Mouse (Mus musculus) hindbrain, embryonic 11.5 days (tissue): ENCODE measurements around the gene Pold2. TPM values are rescaled to one million over a fixed set of nuclear protein-coding genes. Genes with fewer than 3 reads are reported as not detected.
A peak's percentile ranks its signal among the peaks of the same experiment; 100 is the strongest.

Source experiments
- ATAC-seq: fragments of 200-750 bp; cut with Nextera tagmentation; 2 replicates; pipeline ENCODE4 v1.8.0; 2017; ENCODE audit warnings: mild to moderate bottlenecking, moderate TSS enrichment, moderate library complexity; ENCODE audit not compliant: low FRiP score
- DNase-seq: peaks from one replicate; pipeline ENCODE4 v3.0.0-alpha.2; 2015; ENCODE audit warnings: low spot score
- H3K27ac ChIP-seq: fragments of 300-500 bp; sonication (generic); 2 replicates; pipeline ENCODE4 v1.5.1; 2014; ENCODE audit warnings: mild to moderate bottlenecking, low read depth, low read length
- H3K27me3 ChIP-seq: fragments of 300-500 bp; sonication (generic); 2 replicates; pipeline ENCODE4 v1.6.1; 2014; ENCODE audit warnings: mild to moderate bottlenecking, low read length, moderate library complexity, mixed read lengths; ENCODE audit not compliant: control insufficient read depth, insufficient read depth
- H3K36me3 ChIP-seq: fragments of 300-500 bp; sonication (generic); 2 replicates; pipeline ENCODE4 v1.6.1; 2014; ENCODE audit warnings: mild to moderate bottlenecking, low read length, moderate library complexity, mixed read lengths; ENCODE audit not compliant: control insufficient read depth, insufficient read depth
- H3K4me1 ChIP-seq: fragments of 300-500 bp; sonication (generic); replicated peaks from 2 replicates; pipeline ENCODE4 v1.6.1; 2014; ENCODE audit warnings: low read length, mixed read lengths; ENCODE audit not compliant: control insufficient read depth, insufficient read depth
- H3K4me2 ChIP-seq: fragments of 300-500 bp; sonication (generic); replicated peaks from 2 replicates; pipeline ENCODE4 v1.6.1; 2014; ENCODE audit warnings: mild to moderate bottlenecking, low read depth, low read length
- H3K4me3 ChIP-seq: fragments of 300-500 bp; sonication (generic); 2 replicates; pipeline ENCODE4 v1.5.1; 2014; ENCODE audit warnings: low read depth, low read length
- H3K9ac ChIP-seq: fragments of 300-500 bp; sonication (generic); 2 replicates; pipeline ENCODE4 v1.6.1; 2014; ENCODE audit warnings: low read depth, low read length
- H3K9me3 ChIP-seq: fragments of 300-500 bp; sonication (generic); 2 replicates; pipeline ENCODE4 v1.6.1; 2016; ENCODE audit warnings: low read length; ENCODE audit not compliant: control insufficient read depth
- WGBS: fragments of 180-500 bp; shearing (Covaris S2); extraction: QIAGEN DNeasy Blood & Tissue Kit; methylation state at CpG from one replicate; pipeline ENCODE4 v1.1.7; 2014; 5-methylcytosine and 5-hydroxymethylcytosine counted together
- polyA plus RNA-seq: library from polyadenylated mRNA; unstranded; fragments of >200 nt; fragmentation: Nextera tagmentation; extraction: Ambion mirVana; gene quantifications from 2 replicates; pipeline ENCODE4 v1.2.1, GENCODE M21; 2014

Gene Pold2
- 78.4 and 86.3 TPM in 2 replicates for polyA plus RNA-seq

DNA sequence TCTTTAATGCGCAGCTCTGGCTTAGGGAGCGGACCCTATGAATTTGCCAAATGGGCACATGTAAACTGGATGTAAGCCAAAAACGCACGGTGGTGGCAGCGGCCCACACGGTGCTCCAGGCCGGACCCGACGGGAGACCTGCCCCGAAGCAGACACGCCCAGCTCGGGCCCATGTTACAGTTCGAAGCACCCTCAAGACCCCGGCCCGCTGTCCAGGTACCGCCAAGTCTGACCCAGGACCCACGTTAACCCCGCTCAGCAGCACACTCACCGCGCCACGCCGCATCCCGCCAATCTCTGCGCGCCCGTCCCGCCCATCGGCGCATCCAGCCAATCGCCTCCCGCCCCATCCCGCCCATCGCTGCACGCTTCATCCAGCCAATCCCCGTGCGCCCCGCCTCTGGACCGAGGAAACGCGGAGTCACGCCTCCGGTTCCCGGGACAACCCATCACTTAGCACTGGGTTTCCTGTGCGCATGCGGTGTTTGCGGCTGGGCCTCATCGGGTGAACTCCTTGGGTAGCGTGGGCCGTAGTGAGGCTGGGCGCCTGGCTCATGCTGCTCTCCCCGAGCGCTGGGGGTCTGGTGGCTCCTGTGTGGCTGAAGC lies at the start of gene Pold2:
Pold2 (minus strand) TSS at position 372 of the 606 bp plus-strand sequence.
- Histone ChIP-seq H3K36me3 (no peaks in the 10 kb centered on the region), H3K4me1 (peaks cover 6% of the 10 kb centered on the region), H3K4me3 (peak within 1 kb of the TSS; percentile 60), H3K4me2 (peak within 1 kb of the TSS; percentile 67), H3K27me3 (no peaks in the 10 kb centered on the region), H3K27ac (peak within 1 kb of the TSS; percentile 82), H3K9me3 (no peaks in the 10 kb centered on the region), H3K9ac (peak within 1 kb of the TSS; percentile 64)
- peak; percentile 98 for DNase-seq
- under 1% methylated on average over 52 of the region's 52 CpGs for WGBS
- peak; percentile 99 for ATAC-seq

DNA sequence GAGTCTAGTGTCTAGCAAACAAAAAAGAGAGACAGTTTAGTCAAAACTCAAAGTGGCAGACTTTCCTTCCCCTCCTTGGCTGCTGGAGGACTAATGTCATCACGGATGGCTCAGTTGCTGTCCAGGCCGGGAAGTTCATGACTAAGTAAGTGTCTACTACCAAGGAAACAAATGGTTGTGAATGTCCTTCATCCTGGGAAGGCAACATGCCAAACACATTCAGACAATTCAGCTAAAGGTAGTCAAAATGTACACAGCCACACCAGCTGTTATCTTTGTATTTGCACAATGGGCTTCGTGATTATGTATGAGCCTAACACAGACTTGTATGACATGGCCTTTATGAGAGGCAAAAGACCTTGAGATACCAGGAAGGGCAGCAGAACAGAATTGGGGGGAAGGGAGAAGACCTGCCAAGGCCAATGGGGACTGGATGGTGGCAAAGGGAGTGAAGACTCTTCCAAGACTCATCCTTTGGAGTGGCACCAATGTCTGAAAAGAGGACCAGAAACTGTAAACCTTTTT lies 48.7 kb upstream of the Pold2 start:
- 81% methylated on average over 3 of the region's 3 CpGs for WGBS
- DNase-seq: no peak

DNA sequence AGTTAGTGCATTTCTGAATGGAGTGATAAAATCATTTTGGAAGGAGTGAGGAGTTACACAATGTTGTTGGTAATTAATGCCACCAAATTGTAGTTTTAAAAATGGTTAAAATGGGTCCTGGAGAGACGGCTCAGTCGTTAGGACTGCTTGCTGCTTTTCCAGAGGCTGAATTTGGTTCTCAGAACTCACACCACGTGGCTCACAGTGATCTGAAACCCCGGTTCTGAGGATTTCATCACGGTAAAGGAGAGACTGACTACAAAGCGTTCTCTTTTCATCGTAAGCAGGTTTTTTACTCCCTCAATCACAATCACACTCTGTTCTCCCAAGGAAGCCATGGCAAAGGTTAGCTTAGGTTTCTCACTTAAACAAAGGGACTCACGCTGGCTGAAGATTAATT lies 46.6 kb upstream of the Pold2 start:
- ATAC-seq (no peak), DNase-seq (no peak)
- Histone ChIP-seq H3K4me2 (no peak overlapping the region), H3K9me3 (no peaks in the 10 kb centered on the region), H3K27me3 (no peaks in the 10 kb centered on the region), H3K9ac (no peak overlapping the region), H3K36me3 (no peaks in the 10 kb centered on the region), H3K4me1 (no peaks in the 10 kb centered on the region), H3K27ac (no peak overlapping the region), H3K4me3 (no peak overlapping the region)
- 58% methylated on average over 8 of the region's 8 CpGs for WGBS

More for the DNA sequence above, 48.7 kb upstream of the Pold2 start:
- H3K4me3 ChIP-seq: no peak overlapping the region
- H3K9me3 ChIP-seq: no peaks in the 10 kb centered on the region
- H3K27me3 ChIP-seq: no peaks in the 10 kb centered on the region
- no peaks in the 10 kb centered on the region for H3K36me3 ChIP-seq
- no peaks in the 10 kb centered on the region for H3K4me1 ChIP-seq
- no peak overlapping the region for H3K9ac ChIP-seq
- no peak overlapping the region for H3K27ac ChIP-seq
- ATAC-seq: no peak
- H3K4me2 ChIP-seq: no peak overlapping the region

- WGBS: 36% methylated on average over 15 of the region's 17 CpGs
- no peak overlapping the region for H3K27ac ChIP-seq
Measured at GRCm38 (mm10) chr11:5920323-5920960, 42.4 kb upstream of the Pold2 start.

DNA sequence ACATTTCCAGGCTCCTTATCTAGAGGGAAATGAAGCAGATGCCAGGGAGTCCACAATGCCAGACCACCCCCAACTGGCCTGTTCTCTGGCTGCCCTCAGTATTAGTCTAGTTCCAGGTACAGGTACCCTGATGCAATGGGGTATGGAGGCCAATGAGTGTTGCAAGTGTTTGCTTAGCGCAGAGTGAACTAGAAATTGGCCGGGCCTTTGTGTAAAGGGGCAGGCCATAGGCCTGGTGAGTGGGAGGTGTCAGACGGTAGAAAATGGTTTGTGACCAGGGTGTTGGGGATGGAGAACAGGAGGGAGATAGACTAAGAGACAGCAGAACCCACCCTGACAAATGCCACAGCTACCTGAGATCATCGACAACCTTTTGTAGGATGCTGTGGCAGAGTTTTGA lies 41.5 kb upstream of the Pold2 start:
- Histone ChIP-seq H3K27ac (no peak overlapping the region), H3K4me1 (no peaks in the 10 kb centered on the region), H3K36me3 (no peaks in the 10 kb centered on the region), H3K9me3 (no peaks in the 10 kb centered on the region), H3K27me3 (no peaks in the 10 kb centered on the region), H3K4me3 (no peak overlapping the region), H3K4me2 (no peak overlapping the region), H3K9ac (no peak overlapping the region)
- ATAC-seq (no peak), DNase-seq (no peak)
- 89% methylated on average over 4 of the region's 4 CpGs for WGBS

More at GRCm38 (mm10) chr11:5920323-5920960, 42.4 kb upstream of the Pold2 start:
- H3K27me3 ChIP-seq: no peaks in the 10 kb centered on the region
- H3K36me3 ChIP-seq: no peaks in the 10 kb centered on the region
- no peak for ATAC-seq
- no peak overlapping the region for H3K4me3 ChIP-seq
- no peak for DNase-seq
- no peak overlapping the region for H3K9ac ChIP-seq
- H3K9me3 ChIP-seq: no peaks in the 10 kb centered on the region
- H3K4me1 ChIP-seq: no peaks in the 10 kb centered on the region
- no peak overlapping the region for H3K4me2 ChIP-seq

- Histone ChIP-seq H3K9ac (no peak overlapping the region), H3K4me1 (no peaks in the 10 kb centered on the region), H3K27ac (no peak overlapping the region), H3K4me3 (no peak overlapping the region), H3K36me3 (no peaks in the 10 kb centered on the region), H3K4me2 (no peak overlapping the region), H3K27me3 (no peaks in the 10 kb centered on the region), H3K9me3 (no peaks in the 10 kb centered on the region)
- DNase-seq (no peak), ATAC-seq (no peak)
- 73% methylated on average over 2 of the region's 2 CpGs for WGBS
Measured at GRCm38 (mm10) chr11:5918111-5918510, 40.0 kb upstream of the Pold2 start.

DNA sequence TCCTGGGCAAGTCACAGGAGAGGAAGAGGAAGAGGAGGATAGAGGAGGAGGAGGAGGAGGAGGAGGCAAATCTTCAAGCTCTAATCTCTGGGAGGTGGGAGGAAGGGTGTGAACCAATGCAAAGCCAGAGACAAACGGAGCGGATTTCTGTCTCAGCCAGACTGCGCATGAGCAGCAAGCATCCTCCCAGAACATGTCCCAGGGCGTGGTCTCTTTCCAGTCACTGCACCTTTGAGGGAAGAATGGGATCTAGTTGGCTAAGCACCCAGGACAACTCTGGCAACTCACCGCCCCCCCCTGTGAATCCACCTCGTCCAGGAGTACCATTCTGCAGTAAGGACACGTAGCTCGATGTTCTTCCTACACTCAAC lies 38.1 kb upstream of the Pold2 start:
- Histone ChIP-seq H3K9ac (no peak overlapping the region), H3K4me1 (no peaks in the 10 kb centered on the region), H3K36me3 (no peaks in the 10 kb centered on the region), H3K4me2 (no peak overlapping the region), H3K27me3 (no peaks in the 10 kb centered on the region), H3K4me3 (no peak overlapping the region), H3K27ac (no peak overlapping the region), H3K9me3 (no peaks in the 10 kb centered on the region)
- WGBS: 78% methylated on average over 8 of the region's 8 CpGs
- ATAC-seq (no peak), DNase-seq (no peak)

- DNase-seq (no peak), ATAC-seq (no peak)
- no peak overlapping the region for H3K27ac ChIP-seq
- H3K9me3 ChIP-seq: no peaks in the 10 kb centered on the region
- no peaks in the 10 kb centered on the region for H3K36me3 ChIP-seq
- no peaks in the 10 kb centered on the region for H3K27me3 ChIP-seq
- no peak overlapping the region for H3K4me2 ChIP-seq
- H3K4me3 ChIP-seq: no peak overlapping the region
- no peaks in the 10 kb centered on the region for H3K4me1 ChIP-seq
- H3K9ac ChIP-seq: no peak overlapping the region
- 86% methylated on average over 5 of the region's 5 CpGs for WGBS
Measured at GRCm38 (mm10) chr11:5915429-5916177, 37.5 kb upstream of the Pold2 start.
